Mouse (Mus musculus): ENCODE measurements around the gene Nbeal1. TPM values are rescaled to one million over a fixed set of nuclear protein-coding genes. Genes with fewer than 3 reads are reported as not detected.

The Nbeal1 gene
- polyA plus RNA-seq (2014; fragmentation: Nextera tagmentation; extraction: Ambion mirVana), result 3.3 and 3.6 TPM in 2 replicates

DNA sequence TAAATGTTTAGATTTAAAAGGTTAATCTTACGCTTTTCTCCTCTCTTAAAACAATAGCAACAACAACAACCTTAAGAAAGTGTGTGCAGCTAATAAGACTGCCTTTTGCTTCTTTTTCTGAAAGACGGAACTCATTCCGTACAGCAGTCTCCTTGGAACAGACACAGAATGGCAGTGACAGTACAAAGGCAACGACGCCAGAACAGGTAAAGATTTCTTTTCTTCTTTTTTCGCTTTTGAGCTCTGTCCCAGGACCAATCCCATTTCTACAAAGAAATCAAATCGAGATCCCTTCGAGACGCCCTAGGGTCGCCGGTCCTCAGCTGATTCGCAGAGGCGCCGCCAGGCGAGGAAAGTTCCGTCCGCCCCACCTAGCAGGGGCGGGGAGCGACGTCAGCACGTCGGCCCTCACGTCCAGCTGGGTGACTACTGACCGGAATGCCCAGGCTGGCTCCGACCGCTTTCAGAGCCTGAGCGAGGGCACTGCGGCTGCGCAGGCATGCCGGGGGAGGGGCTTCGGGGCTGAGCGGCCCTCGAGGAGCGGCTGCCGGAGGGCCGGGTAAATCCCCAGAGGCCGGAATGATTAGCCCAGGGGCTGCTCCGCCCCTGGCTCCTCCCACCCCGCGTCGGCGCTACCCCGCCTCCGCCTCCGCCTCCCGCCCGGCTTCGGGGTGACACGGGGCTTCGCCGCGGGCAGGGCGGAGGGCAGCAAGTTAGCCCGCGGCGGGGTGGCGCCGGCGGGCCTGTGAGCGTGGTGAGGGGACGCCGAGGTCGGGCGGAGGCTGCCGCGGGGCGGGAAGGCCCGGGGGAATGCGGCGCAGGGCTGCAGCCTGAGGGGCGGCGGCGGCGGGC, at the start of gene Nbeal1:
Nbeal1 (plus strand) TSS at position 668 of the 852 bp plus-strand sequence.
- peak within 1 kb of the TSS; percentile 88 for H3K4me3 ChIP-seq (ENCODE audit: low read depth, low read length)
- H3K27ac ChIP-seq (ENCODE audit: low read depth, low read length), result peak within 1 kb of the TSS; percentile 85
- H3K9me3 ChIP-seq (ENCODE audit: control insufficient read depth, low read length), result no peaks in the 10 kb centered on the region
- WGBS, result under 1% methylated on average over 72 of the region's 74 CpGs
- peaks cover 9% of the 10 kb centered on the region for H3K4me1 ChIP-seq (replicated peaks; ENCODE audit: control insufficient read depth, insufficient read depth, low read length)
- H3K36me3 ChIP-seq (ENCODE audit: control insufficient read depth, insufficient read depth, low read length), result no peaks in the 10 kb centered on the region
- ATAC-seq (replicated peaks; ENCODE audit: low FRiP score) (peak; percentile 99), DNase-seq (ENCODE audit: low spot score) (peak; percentile 99)
- H3K4me2 ChIP-seq, result peak within 1 kb of the TSS; percentile 79
- peak within 1 kb of the TSS; percentile 90 for H3K9ac ChIP-seq (ENCODE audit: low read depth, low read length)
- no peaks in the 10 kb centered on the region for H3K27me3 ChIP-seq (replicated peaks; ENCODE audit: control insufficient read depth, insufficient read depth, low read length)

DNA sequence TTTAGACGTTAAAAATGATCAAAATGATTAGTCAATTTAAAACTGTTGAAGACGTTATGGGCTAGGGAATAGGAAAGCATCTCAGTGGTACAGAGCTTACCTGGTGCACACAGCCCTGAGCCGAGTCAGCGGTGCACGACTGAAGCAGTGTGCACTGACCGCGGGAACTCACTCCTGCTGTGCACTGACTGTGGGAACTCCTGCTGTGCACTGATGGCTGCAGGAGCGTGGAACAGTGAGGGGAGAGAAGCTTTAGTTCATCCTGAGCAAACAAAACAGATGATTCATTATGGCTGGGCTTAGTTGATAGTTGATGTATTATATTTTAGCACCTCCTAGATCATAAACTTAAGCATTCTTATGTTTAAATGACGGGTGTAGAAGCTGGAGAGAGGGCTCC, 43.1 kb upstream of the Nbeal1 start:
- Histone ChIP-seq H3K9me3 (ENCODE audit: control insufficient read depth, low read length) (no peaks in the 10 kb centered on the region), H3K9ac (ENCODE audit: low read depth, low read length) (no peak overlapping the region), H3K4me2 (no peak overlapping the region), H3K27ac (ENCODE audit: low read depth, low read length) (no peak overlapping the region), H3K27me3 (replicated peaks; ENCODE audit: control insufficient read depth, insufficient read depth, low read length) (no peaks in the 10 kb centered on the region), H3K4me3 (ENCODE audit: low read depth, low read length) (no peak overlapping the region), H3K36me3 (ENCODE audit: control insufficient read depth, insufficient read depth, low read length) (no peaks in the 10 kb centered on the region; the same call in 1 of the 2 replicates), H3K4me1 (replicated peaks; ENCODE audit: control insufficient read depth, insufficient read depth, low read length) (no peaks in the 10 kb centered on the region)
- 68% methylated on average over 9 of the region's 9 CpGs for WGBS
- DNase-seq (ENCODE audit: low spot score), result no peak
- ATAC-seq (replicated peaks; ENCODE audit: low FRiP score), result no peak

DNA sequence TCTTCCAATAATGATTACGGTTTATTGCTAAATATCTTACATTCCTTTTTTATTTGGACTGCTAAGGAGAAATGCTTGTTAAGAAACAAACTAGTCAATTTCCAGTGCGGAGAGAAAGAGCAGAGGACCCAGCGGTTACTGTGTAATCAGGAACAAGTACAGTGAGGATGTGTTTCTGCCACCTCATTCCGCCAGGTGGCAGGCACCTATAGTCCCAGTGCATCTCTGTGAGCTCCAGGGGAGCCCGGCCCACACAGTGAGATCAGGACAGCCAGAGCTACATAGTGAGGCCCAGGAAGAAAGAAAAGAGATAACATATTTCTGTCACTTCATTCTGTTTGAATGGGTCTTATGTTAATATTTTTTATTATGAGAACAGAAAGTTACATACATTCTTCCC, 27.7 kb upstream of the Nbeal1 start:
- ATAC-seq (replicated peaks; ENCODE audit: low FRiP score) (no peak; the same call in 1 of the 2 replicates), DNase-seq (ENCODE audit: low spot score) (no peak)
- 67% methylated on average over 5 of the region's 5 CpGs for WGBS
- H3K4me3 ChIP-seq (ENCODE audit: low read depth, low read length), result no peak overlapping the region
- H3K36me3 ChIP-seq (ENCODE audit: control insufficient read depth, insufficient read depth, low read length), result no peaks in the 10 kb centered on the region
- no peak overlapping the region for H3K9ac ChIP-seq (ENCODE audit: low read depth, low read length)
- H3K4me1 ChIP-seq (replicated peaks; ENCODE audit: control insufficient read depth, insufficient read depth, low read length), result no peaks in the 10 kb centered on the region
- no peaks in the 10 kb centered on the region for H3K9me3 ChIP-seq (ENCODE audit: control insufficient read depth, low read length)
- H3K27ac ChIP-seq (ENCODE audit: low read depth, low read length), result no peak overlapping the region
- no peaks in the 10 kb centered on the region for H3K27me3 ChIP-seq (replicated peaks; ENCODE audit: control insufficient read depth, insufficient read depth, low read length)
- H3K4me2 ChIP-seq, result no peak overlapping the region

DNA sequence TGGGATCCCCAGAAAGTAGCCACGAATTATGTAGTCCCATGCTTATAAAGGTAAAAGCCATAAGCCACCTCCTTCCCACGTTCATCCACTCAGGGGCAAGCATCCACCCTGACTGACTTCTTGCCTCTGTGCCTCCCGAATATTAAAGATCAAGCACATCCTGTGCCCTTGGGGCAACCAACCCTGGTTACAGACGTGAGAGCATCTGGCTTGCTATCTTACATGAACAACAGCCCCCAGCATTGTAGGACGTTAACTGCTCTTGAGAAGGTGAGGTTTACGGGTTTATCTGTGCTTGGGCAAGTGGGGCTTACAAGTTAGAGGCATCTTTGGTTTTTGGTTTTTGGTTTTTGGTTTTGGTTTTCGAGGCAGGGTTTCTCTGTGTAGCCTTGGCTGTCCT, 23.7 kb upstream of the Nbeal1 start:
- Histone ChIP-seq H3K27me3 (replicated peaks; ENCODE audit: control insufficient read depth, insufficient read depth, low read length) (no peaks in the 10 kb centered on the region), H3K36me3 (ENCODE audit: control insufficient read depth, insufficient read depth, low read length) (no peaks in the 10 kb centered on the region), H3K9ac (ENCODE audit: low read depth, low read length) (no peak overlapping the region), H3K4me2 (no peak overlapping the region), H3K9me3 (ENCODE audit: control insufficient read depth, low read length) (no peaks in the 10 kb centered on the region), H3K4me1 (replicated peaks; ENCODE audit: control insufficient read depth, insufficient read depth, low read length) (no peaks in the 10 kb centered on the region), H3K27ac (ENCODE audit: low read depth, low read length) (no peak overlapping the region), H3K4me3 (ENCODE audit: low read depth, low read length) (no peak overlapping the region)
- DNase-seq (ENCODE audit: low spot score) (no peak), ATAC-seq (replicated peaks; ENCODE audit: low FRiP score) (no peak)
- 69% methylated on average over 7 of the region's 7 CpGs for WGBS

DNA sequence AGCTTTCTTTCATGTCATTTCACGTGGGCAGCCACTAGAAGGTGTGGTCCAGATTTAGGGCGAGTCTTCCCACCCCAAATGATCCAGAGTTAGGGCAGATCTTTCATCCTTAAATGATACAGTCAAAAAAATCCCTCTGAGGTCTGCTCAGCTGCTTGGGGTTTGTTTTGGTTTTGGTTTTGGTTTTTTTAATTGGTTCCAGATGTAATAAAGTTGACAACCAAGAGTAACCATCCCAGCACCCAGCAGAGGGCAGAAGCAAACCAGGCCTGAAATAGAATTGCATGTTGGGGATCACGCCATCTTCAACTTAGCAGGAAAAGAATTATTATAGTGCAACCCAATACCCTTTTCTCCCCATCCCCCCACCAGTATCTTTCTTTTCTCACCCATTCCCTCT, 22.0 kb upstream of the Nbeal1 start:
- no peak overlapping the region for H3K9ac ChIP-seq (ENCODE audit: low read depth, low read length)
- DNase-seq (ENCODE audit: low spot score) (no peak), ATAC-seq (replicated peaks; ENCODE audit: low FRiP score) (no peak)
- H3K4me3 ChIP-seq (ENCODE audit: low read depth, low read length), result no peak overlapping the region
- no peaks in the 10 kb centered on the region for H3K27me3 ChIP-seq (replicated peaks; ENCODE audit: control insufficient read depth, insufficient read depth, low read length)
- H3K4me1 ChIP-seq (replicated peaks; ENCODE audit: control insufficient read depth, insufficient read depth, low read length), result no peaks in the 10 kb centered on the region
- no peak overlapping the region for H3K27ac ChIP-seq (ENCODE audit: low read depth, low read length)
- 49% methylated on average over 3 of the region's 3 CpGs for WGBS
- H3K4me2 ChIP-seq, result no peak overlapping the region
- no peaks in the 10 kb centered on the region for H3K36me3 ChIP-seq (ENCODE audit: control insufficient read depth, insufficient read depth, low read length)
- H3K9me3 ChIP-seq (ENCODE audit: control insufficient read depth, low read length), result no peaks in the 10 kb centered on the region

DNA sequence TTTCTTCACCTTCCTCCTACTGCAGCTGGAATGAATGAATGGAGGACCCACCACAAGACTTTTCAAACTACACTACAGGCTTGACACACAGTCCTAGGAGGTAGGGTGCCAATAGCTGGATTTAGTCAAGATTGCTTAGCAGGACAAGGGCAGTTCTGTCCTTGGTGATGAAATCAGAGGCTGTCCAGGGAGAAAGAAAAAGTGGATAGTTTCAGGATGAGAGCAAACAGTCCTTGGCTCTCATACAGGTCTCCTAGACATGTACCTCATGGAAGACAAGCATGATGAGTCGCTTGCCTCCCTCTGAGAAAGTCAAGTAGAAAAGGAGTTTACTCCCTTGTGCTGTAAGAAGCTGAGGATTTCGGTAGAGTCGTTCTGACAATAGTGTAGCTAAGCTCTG, 16.7 kb upstream of the Nbeal1 start:
- DNase-seq (ENCODE audit: low spot score), result no peak
- no peak overlapping the region for H3K9ac ChIP-seq (ENCODE audit: low read depth, low read length)
- 72% methylated on average over 3 of the region's 3 CpGs for WGBS
- H3K4me2 ChIP-seq, result no peak overlapping the region
- H3K4me1 ChIP-seq (replicated peaks; ENCODE audit: control insufficient read depth, insufficient read depth, low read length), result no peaks in the 10 kb centered on the region
- no peaks in the 10 kb centered on the region for H3K27me3 ChIP-seq (replicated peaks; ENCODE audit: control insufficient read depth, insufficient read depth, low read length)
- no peak overlapping the region for H3K4me3 ChIP-seq (ENCODE audit: low read depth, low read length)
- H3K27ac ChIP-seq (ENCODE audit: low read depth, low read length), result no peak overlapping the region
- H3K36me3 ChIP-seq (ENCODE audit: control insufficient read depth, insufficient read depth, low read length), result no peaks in the 10 kb centered on the region
- no peaks in the 10 kb centered on the region for H3K9me3 ChIP-seq (ENCODE audit: control insufficient read depth, low read length)
- ATAC-seq (replicated peaks; ENCODE audit: low FRiP score), result no peak

DNA sequence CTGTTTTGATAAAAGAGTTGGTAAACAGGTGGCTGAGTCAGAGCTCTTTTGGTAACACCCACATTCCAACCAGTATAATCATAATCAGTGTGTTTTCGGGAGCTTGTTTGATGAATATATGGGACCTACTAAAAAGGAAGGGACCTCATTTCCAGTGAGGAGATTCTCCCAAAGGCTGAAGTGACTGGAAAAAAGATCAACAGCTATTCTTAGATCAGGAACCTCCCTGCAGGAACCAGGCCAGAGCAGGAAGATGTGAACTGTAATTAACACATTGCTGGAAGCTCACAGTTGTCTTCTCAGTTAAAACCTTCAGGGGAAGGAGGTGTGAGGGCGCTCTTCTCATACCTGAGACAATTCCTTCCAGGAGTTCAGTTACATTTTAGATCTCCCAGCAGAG, 10.8 kb upstream of the Nbeal1 start:
- Histone ChIP-seq H3K4me1 (replicated peaks; ENCODE audit: control insufficient read depth, insufficient read depth, low read length) (no peaks in the 10 kb centered on the region), H3K4me2 (no peak overlapping the region), H3K9ac (ENCODE audit: low read depth, low read length) (no peak overlapping the region), H3K36me3 (ENCODE audit: control insufficient read depth, insufficient read depth, low read length) (no peaks in the 10 kb centered on the region), H3K27ac (ENCODE audit: low read depth, low read length) (no peak overlapping the region), H3K9me3 (ENCODE audit: control insufficient read depth, low read length) (no peaks in the 10 kb centered on the region), H3K4me3 (ENCODE audit: low read depth, low read length) (no peak overlapping the region), H3K27me3 (replicated peaks; ENCODE audit: control insufficient read depth, insufficient read depth, low read length) (no peaks in the 10 kb centered on the region)
- ATAC-seq (replicated peaks; ENCODE audit: low FRiP score), result no peak
- WGBS, result 70% methylated on average over 2 of the region's 2 CpGs
- no peak for DNase-seq (ENCODE audit: low spot score)

DNA sequence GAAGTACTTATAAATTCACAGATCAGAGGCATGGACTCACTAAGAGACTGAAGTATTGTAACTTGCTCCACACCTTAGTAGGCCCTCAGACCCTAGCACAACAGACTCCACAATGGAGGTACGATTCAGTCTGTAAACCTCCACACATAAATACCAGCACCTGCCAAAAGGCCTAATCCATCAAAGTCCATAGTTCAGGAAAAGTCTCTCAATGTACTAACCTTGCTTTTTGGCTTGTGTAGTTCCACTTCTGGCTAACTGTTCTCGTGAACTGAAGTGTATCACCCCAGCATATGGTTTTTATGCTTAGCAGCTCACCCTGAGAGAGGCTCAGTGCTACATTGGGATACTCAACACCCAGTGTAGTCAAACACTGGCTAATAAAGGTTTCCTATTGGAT, 10.1 kb upstream of the Nbeal1 start:
- no peak overlapping the region for H3K4me2 ChIP-seq
- WGBS, result 74% methylated on average over 2 of the region's 2 CpGs
- ATAC-seq (replicated peaks; ENCODE audit: low FRiP score) (no peak), DNase-seq (ENCODE audit: low spot score) (no peak)
- H3K27me3 ChIP-seq (replicated peaks; ENCODE audit: control insufficient read depth, insufficient read depth, low read length), result no peaks in the 10 kb centered on the region
- H3K9me3 ChIP-seq (ENCODE audit: control insufficient read depth, low read length), result no peaks in the 10 kb centered on the region
- no peak overlapping the region for H3K27ac ChIP-seq (ENCODE audit: low read depth, low read length)
- H3K36me3 ChIP-seq (ENCODE audit: control insufficient read depth, insufficient read depth, low read length), result no peaks in the 10 kb centered on the region
- H3K4me1 ChIP-seq (replicated peaks; ENCODE audit: control insufficient read depth, insufficient read depth, low read length), result no peaks in the 10 kb centered on the region
- H3K4me3 ChIP-seq (ENCODE audit: low read depth, low read length), result no peak overlapping the region
- H3K9ac ChIP-seq (ENCODE audit: low read depth, low read length), result no peak overlapping the region

DNA sequence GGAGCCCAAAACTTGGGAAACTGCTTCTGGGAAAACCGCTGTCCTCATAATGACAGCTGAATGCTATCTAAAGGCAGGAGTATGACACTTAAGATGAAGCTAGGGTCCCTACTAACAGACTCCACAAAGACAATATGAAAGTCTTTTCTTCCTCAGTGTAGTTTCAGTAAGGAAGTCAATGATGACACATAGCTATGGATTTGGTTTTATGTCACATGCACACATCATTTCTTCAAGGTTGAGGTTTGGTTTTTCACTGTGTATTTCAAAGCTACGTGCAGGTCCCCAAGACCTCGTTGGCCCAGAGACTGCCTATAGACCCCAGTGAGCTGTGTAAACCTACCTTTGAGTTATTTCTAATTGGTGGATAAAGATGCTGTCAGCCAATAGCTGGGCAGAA, 7.3 kb upstream of the Nbeal1 start:
- DNase-seq (ENCODE audit: low spot score), result no peak
- no peaks in the 10 kb centered on the region for H3K4me1 ChIP-seq (replicated peaks; ENCODE audit: control insufficient read depth, insufficient read depth, low read length)

More for the DNA sequence above, 7.3 kb upstream of the Nbeal1 start:
- no peak overlapping the region for H3K4me2 ChIP-seq
- H3K9me3 ChIP-seq (ENCODE audit: control insufficient read depth, low read length), result no peaks in the 10 kb centered on the region
- 85% methylated on average over 3 of the region's 3 CpGs for WGBS
- no peaks in the 10 kb centered on the region for H3K36me3 ChIP-seq (ENCODE audit: control insufficient read depth, insufficient read depth, low read length)
- ATAC-seq (replicated peaks; ENCODE audit: low FRiP score), result no peak
- H3K4me3 ChIP-seq (ENCODE audit: low read depth, low read length), result no peak overlapping the region
- H3K27ac ChIP-seq (ENCODE audit: low read depth, low read length), result no peak overlapping the region
- no peak overlapping the region for H3K9ac ChIP-seq (ENCODE audit: low read depth, low read length)
- no peaks in the 10 kb centered on the region for H3K27me3 ChIP-seq (replicated peaks; ENCODE audit: control insufficient read depth, insufficient read depth, low read length)

All from liver, embryonic 11.5 days (tissue).